Mouse (Mus musculus): Measurements from ENCODE around the gene Kcnh1.

The Kcnh1 gene

GRCm38 (mm10) chr1:192315392-192316070 lies 125.0 kb downstream of the Kcnh1 start:
- no peak for DNase-seq (ENCODE audit: low spot score)

- DNase-seq (ENCODE audit: low spot score) = no peak
Observed at GRCm38 (mm10) chr1:192324223-192324622, 133.6 kb downstream of the Kcnh1 start.

GRCm38 (mm10) chr1:192327052-192327451 lies 136.5 kb downstream of the Kcnh1 start:
- DNase-seq (ENCODE audit: low spot score) = no peak

- DNase-seq (ENCODE audit: low spot score) = no peak
Observed at GRCm38 (mm10) chr1:192331207-192331606, 140.6 kb downstream of the Kcnh1 start.

DNA sequence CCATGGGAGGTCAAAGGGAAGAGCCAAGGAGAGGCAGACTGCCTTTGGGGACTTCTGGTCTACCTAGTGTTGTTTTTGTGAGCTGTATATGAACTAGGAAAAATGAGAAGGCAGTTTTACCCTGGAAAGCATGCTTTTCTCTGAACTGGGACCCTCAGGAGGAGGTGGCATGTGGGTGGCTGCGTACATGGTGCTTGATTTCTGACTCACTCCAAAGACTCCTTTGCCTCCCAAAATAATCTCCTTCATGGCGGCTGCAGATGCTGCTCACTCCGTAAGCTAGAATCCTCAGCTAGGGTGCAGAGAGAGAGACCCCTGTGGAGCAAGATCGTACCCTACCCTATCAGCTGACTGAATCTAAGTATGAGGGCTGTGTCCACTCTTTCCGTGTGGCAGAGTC lies 145.5 kb downstream of the Kcnh1 start:
- DNase-seq (ENCODE audit: low spot score) = no peak

- DNase-seq (ENCODE audit: low spot score) = no peak
Observed at GRCm38 (mm10) chr1:192339361-192340077, 148.9 kb downstream of the Kcnh1 start.

- DNase-seq (ENCODE audit: low spot score) = no peak
Observed at GRCm38 (mm10) chr1:192341774-192342173, 151.2 kb downstream of the Kcnh1 start.

- DNase-seq (ENCODE audit: low spot score) = no peak
Observed at GRCm38 (mm10) chr1:192343996-192344395, 153.4 kb downstream of the Kcnh1 start.

GRCm38 (mm10) chr1:192347327-192347726 lies 156.8 kb downstream of the Kcnh1 start:
- DNase-seq (ENCODE audit: low spot score) = no peak

- DNase-seq (ENCODE audit: low spot score) = no peak
Observed at GRCm38 (mm10) chr1:192356231-192356630, 165.7 kb downstream of the Kcnh1 start.

DNA sequence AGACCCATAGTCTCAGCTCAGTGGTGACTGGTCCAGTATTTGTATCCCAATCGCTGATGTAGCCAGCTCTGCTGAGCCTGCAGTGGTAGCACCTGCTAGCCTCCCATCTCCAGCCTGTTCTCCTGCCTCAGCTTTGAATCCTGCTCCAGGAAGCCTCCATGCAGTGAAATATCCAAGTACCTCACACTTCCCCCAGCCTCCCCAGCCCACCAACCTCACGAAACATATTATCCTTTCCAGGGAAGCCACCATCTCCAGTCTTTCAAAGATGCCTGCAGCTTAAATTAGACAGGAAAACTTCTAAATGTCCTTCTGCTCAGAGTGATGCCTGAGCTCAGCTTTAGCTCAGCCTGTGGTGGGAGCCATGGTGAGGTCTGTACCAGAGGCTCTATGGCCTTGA lies 168.6 kb downstream of the Kcnh1 start:
- DNase-seq (ENCODE audit: low spot score) = no peak

DNA sequence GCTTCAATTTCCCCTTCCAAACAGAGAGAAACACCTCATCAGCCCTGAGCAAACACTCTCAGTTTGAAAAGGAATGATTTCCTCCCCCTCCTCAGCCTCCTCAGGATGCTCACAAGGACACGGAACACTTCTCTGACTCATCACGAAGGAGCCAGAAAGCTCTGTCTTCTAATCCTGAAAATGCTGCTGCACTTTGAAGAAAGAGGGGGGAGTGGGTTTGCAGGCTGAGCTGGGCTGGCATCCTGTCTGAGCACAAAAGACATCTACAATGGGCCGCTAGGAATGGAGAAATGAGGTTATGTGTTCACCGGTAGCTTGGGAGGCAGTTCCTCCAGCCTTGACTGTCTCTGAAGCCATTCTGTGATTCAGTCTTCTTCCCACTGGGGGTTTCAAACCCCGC lies 177.8 kb downstream of the Kcnh1 start:
- DNase-seq (ENCODE audit: low spot score) = no peak

DNA sequence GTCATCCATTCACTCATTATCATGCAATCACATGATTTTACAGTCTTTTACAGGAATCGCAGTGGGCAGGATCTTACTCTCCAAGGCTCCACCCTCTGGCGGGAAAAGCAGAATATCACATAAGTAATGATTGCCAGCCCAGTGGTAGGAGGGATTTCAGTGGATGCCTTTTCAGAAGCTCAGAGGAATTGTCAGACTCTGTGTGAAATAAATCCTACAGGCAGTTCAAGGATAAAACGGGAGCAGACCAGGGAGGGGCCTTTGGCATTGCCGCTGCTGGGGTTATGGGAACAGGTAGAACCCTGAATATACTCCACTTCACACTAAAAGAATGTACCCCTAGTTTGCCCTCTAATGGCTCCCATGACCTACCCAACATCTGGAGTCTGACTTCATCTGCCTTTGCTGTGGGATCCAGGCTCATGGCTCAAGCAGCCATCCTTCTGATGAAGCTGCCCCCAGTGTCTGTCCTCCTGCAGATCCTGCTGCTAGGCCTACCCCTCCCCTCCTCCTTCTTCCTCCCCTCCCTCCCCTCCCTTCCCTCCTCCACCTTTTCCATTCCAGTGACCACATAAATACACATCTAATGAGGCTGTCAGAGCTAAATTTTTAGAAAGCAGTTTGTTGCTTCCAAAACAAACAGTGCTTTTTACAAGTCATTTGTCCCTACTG lies 181.5 kb downstream of the Kcnh1 start:
- DNase-seq (ENCODE audit: low spot score) = no peak

GRCm38 (mm10) chr1:192378546-192379075 lies 188.0 kb downstream of the Kcnh1 start:
- DNase-seq (ENCODE audit: low spot score) = no peak

GRCm38 (mm10) chr1:192380596-192381041 lies 190.0 kb downstream of the Kcnh1 start:
- DNase-seq (ENCODE audit: low spot score) = no peak

DNA sequence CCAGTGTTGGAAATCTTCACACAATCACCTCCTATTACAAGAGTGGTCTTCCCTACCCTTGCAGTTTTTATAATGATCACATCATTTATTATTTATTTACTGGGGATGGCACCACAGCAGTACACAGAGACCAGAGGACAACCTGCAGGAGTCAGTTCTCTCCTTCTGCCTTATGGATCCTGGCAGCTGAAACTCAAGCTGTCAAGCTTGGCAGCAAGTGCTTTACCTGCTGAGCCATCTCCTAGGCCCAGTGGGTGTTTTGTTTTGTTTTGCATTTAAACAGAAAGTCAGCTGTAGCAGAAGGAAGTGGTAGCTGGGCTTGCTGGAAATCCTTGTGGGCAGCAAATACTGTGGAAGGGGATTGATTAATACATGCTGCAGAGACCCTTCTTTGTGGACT lies 197.1 kb downstream of the Kcnh1 start:
- no peak for DNase-seq (ENCODE audit: low spot score)

DNA sequence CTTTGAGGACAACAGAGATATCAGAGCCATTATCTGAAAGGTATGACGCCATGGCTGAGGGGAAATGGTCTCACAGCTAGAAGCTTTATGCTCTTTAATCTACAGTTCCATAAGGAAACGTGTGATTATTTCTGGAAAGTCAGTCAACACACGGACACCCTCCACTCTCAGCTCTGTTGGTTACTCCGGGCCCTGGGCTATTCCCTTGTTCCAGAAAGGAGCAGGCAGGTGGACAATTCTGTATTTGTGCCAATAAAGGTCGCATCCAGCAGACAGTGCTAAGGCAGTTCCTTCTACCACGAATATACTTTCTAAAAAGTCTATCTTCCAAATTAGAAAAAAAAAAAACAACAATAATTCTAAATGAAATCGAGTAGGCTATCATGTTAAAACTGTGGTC lies 200.5 kb downstream of the Kcnh1 start:
- DNase-seq (ENCODE audit: low spot score) = no peak

GRCm38 (mm10) chr1:192392232-192392631 lies 201.7 kb downstream of the Kcnh1 start:
- no peak for DNase-seq (ENCODE audit: low spot score)

- DNase-seq (ENCODE audit: low spot score) = no peak
Observed at GRCm38 (mm10) chr1:192399667-192400490, 209.3 kb downstream of the Kcnh1 start.

GRCm38 (mm10) chr1:192400991-192401390 lies 210.4 kb downstream of the Kcnh1 start:
- DNase-seq (ENCODE audit: low spot score) = no peak

DNA sequence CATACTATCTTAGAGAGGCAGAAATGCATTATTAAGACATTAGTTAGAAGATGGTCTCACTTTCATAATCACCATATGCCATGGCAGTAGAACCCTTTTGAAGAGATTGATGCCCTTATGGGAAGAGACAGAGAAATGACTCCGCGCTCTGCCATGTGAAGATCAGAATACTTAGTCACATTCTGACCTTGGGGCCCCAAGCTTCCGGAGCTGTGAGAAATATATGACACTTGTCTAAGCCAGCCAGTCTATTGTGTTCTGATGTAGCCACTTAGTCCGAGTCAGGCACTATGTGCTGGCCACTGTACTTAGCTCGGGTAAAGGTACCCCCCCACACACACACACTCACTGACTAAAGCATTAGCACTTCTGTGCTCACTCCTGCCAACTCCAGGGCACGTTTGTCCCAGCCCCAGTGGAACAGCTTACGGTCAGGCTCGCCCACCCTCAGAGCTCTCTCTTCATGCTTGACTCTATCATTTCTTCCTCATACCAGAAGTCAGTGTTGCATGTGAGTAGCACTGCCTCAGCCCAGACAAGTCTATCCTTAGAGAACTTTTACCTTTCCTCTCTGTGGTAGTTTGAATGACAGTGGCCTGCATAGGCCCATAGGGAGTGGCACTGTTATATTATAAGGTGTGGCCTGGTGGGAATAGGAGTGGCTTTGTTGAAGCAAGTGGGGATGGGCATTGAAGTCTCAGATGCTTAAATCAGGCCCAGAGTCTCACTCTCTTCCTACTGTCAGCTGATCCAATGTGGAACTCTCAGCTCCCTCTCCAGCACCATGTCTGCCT lies 212.5 kb downstream of the Kcnh1 start:
- no peak for DNase-seq (ENCODE audit: low spot score)

Data from yolk sac, embryonic 10.5 days (tissue).